Mouse (Mus musculus) lung, postnatal 25 days (tissue): ENCODE measurements around the gene Usp29.

Experiments used
- DNase-seq: peaks from one replicate; pipeline ENCODE4 v3.0.0; 2022; ENCODE audit warnings: low spot score

The Usp29 gene

DNA sequence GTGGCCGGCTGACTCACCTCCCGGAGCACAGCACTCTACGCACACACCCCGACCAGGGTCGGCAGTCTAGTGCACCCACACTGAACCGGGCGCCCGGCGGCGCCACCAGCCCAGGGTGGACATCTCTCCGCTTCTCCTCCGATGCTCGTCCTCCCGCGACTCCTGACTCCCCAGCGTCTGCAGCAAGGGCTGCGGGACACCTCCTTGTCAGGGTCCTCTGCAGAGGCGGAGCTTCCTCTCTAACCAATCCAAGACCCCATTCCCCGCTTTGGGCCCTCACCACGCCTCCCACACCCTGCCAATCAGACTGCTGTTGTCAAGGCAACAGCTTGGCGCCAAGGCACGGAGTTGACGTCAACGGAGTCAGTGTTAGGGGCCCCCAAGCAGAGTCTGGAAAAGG lies at the start of gene Usp29, which contains the start of gene Peg3:
Gene Usp29 (plus strand): TSS at position 338 of the 400 bp plus-strand sequence.
Gene Peg3 (minus strand): TSS at position 191 of the 400 bp plus-strand sequence.
- peak; percentile 71 for DNase-seq

DNA sequence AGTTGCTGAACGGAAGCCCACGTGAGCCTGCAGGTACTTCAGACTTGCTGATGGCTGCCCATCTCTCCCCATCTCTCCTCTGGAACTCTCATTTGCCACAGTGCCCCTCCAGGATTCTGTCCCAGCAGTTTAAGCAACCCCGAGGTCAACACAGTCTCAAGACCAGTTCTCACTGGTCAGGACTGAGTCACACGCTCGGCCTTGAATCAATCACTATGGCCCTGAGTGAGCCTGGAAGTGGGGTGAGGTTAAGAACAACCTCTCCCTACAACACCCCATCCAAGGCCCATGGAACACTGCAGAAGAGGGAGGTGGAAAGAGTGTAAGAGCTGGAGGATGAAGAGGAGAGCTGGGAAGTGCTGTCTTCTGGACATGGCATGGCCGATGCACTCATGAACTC lies 44.9 kb upstream of the Usp29 start:
- no peak for DNase-seq

DNA sequence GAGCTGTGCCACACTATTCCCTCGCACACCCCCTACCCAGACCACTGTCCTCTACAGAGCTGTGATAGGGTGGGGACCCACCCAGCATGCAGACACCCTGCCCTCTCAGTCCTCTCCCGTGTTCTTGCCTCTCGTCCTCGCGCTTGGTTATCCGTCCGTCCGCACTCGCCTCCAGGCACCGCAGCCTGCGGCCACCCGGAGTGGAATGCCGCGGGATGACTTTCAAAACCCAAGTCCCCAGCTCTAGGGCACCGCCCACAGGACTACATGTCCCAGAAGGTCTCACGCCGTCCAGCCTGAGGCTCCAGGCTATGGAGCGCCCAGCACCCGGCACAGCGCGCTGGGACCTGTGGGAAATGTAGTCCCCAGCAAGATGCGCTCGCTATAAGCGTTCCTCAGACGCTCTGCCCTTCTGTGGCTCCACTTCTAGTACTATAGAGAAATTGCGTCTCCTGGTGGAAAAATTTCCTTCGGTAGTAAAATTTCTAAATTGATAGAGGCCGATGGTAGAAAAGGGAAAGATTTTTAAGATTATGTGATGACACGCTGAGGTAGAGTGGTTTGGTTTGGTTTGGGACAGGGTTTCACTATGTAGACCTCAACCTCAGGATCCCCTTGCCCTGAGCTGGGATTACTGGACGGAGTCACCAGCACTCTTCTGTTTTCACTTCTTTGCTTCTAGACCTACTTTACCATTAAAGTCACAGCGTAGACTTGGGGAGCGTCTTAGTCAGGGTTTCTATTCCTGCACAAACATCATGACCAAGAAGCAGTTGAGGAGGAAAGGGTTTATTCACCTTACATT lies 33.9 kb upstream of the Usp29 start, which contains the start of gene Zim1:
Gene Zim1 (minus strand): TSS at position 210 of the 805 bp plus-strand sequence.
- DNase-seq: peak; percentile 77

DNA sequence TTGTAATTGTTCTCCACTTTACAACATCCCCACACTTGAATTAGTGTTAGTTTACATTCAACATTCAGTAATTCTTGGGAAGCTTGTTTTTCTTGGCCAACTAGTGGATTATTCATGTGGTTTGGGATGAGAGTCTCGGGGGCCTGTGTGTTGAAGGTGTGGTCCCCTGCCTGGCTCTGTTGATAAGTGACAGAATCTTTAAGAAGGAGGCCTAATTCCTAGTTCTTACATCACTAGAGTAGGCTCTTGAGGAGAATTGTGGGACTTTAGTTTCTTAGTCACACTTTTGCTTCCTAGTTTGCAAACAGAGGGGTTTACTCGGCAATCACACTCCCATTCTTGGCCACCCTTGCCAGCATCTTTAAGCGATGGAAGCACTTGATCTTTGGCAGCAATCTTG lies 31.1 kb upstream of the Usp29 start:
- DNase-seq: peak; percentile 7

DNA sequence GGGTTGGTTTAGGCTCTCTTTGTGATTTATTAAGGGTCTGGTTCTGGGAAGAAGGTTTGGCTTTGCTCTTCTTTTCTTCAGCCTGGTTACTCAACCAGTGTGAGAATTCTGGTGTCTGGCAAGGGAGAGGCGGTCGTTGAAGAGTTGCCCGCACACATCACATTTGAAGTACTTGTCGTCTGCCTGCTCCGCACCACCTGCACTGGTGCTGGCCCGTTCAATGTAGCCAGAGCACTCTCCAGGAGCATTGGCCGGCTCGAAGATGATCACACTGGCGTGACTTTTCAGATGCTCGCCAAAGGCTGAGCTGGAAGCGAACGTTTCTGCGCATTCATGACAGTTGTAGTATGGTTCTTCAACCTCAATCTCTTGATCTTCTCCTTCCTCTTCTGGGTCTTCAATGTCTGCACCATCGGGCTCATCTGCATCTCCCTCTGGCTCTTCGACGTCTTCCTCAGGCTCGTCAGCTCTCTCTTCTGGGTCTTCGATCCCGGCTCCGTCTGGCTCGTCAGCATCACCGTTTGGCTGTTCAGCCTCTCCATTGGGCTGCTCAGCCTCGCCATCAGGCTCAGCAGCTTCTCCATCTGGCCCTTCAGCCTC lies 22.9 kb upstream of the Usp29 start:
- DNase-seq: no peak

DNA sequence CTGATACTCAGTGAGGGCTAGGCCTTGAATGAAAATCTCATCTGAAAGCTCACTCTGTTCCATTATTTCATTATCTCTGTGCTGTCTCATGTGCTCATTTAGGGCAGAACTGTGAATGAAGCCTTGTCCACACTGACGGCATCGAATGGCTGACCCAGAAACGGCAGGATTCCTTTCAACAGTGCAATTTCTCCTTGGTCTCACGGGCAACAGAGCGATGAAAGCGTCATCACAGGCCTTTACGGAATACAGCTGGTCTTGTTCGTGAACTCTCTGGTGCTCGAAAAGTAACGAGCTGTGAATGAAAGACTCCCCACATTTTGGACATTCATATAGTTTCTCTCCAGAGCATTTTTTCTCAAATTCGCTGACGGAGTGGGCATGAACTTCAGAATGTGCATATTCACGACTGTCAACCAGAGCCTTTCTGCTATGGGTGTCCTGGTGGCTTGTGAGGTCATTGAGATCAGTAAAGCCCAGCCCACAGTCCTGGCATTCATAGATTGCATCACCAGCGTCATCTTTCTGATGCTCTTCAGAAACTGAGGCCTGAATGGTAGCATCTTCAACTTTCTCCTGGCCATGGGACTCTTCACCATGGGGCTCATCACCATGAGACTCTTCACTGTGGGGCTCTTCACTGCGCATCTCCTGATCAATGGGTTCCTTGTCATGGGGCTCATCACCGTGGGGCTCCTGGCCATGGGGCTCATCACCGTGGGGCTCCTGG lies 21.8 kb upstream of the Usp29 start:
- no peak for DNase-seq

DNA sequence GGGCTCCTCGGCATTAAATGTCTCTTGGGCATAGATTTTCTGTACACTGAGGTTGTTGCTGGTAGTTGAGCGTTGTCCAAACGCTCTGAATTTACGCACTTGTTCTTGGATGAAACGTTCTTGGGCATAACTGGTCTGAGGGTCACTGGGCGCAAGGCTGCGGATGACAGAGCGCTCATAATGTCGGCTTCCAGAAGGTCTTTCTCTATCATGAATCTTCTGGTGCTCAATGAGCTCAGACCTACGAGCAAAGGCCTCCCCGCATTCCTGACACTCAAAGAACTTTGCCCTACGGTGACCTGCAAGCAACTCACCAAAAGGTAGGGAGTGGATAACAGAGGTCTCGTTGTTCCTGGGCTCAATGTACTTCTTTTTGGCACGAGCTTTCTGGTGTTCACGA lies 21.0 kb upstream of the Usp29 start:
- DNase-seq: no peak

DNA sequence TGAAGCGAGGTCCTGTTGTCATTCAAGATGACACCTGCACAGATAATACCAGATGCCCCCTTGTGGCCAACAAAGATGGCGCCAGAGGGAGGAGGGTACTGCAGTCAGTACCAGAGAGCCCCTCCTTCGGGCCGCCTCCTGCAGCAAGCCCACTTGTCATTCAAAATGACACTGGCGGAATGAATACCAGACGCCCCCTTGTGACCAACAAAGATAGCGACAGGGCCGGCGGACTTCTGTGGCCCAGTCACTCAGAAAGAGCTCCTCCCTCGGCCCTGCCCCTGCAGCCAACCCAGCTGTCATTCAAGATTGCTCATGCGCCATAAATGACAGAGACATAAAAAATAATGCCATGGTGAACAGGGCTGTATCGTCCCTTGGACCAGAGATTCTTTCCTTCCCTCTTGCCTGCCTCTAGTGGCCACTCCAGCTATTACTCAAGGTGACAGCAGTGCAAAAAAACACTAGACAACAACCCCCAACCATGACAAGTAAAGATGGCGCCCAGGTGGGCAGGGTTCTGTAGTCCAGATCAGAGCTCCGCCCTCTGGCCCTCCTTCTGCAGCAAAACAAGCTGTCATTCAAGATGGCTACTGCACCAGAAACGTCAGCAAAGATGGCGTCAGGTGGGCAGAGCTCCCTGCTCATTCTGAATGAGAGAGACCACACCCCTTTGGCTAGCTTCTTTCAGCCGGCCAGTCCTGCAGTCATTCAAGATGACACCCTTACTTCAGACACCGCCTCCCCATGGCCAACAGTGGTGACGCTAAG lies 2.8 kb upstream of the Usp29 start:
- DNase-seq: peak; percentile 86

DNA sequence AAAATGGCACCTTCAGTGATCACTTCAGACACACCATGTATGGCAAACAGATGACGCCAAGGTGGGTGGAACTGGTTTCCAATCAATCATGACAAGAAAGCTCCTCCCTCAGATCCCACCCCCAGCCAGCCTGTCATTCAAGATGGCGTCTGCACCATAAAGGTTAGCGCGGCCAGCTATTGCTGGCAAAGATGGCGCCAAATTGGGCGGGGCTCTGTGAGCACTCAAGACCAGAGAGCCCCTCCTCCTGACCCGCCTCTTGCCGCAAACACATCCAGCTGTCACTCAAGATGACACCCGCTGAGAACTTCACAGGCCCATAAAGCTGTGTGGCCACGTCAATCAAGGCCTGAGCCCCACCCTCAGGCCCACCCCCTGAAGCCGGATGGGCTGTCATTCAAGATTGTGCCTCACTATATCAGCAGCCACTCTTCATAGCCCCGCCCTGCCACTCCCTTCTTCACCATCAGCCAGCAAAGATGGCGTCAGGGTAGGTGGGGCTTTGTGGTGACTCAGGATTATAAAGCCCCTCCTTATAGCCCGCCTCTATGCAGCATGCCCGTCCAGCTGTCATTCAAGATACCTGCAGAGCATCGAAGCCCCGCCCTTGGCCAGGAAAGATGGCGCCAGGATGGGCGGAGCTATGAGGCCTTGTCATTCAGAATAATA lies 2.0 kb upstream of the Usp29 start:
- peak; percentile 94 for DNase-seq

DNA sequence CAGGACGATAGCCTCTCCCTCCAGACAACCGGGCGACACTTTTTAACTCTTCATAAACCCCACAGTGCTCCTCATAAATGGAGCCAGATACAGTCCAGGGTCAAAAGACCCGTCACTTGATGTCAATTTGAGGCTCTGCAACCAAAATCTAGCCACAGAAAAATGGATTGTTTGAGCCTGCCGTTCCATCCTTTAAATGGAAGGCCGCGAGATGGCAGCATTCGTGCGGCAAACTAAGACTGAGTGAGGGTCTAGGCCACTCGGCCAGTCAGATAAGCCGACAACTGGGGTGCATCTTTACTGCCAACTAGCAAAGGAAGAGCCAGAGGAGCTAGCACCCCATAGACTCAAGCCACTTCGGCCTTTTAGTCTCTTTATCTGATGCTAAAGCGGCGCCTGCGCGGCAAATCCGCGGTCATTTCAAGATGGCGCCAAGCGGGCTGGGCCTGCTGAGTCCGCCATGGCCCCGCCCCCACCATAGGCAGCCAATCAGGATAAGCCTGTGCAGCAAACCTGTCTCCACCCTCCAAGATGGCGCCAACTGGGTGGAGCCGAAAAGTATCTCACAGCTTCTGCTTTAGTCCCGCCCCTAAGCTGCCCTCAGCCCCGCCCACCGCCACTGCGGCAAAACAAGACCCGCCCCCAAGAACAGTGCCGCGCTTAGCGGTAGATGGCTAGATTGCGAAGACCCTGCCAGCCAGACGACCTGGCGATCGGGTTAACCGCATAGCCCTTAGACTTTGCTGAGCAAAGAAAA lies 1.1 kb upstream of the Usp29 start:
- peak; percentile 95 for DNase-seq

DNA sequence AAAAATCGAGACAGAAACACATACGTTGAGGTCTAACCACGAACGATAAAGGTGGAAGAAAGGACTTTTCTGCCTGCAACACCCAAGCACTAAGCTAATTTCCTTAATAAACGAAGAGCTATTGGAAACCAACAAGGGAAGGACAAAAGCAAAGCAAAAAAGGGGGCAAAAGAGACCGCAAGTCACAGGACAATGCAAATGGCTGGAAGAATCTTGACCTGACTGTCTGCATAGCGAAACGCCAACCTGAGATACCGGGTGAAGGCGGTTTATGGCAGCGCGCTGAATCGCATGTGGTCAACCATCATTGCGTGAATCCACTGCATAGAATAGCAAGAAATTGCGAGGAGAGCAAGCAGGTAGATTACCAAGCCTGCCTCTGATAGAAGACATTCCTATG lies 423 bp downstream of the Usp29 start:
- no peak for DNase-seq

DNA sequence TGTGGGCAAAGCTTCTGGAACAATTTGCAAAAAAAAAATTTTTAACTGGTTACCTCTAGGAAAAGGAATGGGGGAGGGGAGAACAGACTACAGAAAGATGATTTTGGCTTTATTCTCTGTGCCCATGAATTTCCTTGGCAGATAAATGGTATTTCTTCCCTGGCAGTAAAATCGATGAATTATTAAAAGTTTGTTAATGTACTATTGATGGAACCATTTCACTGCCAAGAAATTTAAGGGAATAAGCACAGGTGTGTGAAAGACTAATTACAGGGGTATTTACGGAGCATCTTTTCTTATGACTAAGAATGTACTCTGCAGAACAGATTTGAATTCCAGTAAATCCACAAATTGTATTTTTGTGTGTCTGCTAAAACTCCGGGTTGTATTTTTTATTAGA lies 995 bp downstream of the Usp29 start:
- no peak for DNase-seq

DNA sequence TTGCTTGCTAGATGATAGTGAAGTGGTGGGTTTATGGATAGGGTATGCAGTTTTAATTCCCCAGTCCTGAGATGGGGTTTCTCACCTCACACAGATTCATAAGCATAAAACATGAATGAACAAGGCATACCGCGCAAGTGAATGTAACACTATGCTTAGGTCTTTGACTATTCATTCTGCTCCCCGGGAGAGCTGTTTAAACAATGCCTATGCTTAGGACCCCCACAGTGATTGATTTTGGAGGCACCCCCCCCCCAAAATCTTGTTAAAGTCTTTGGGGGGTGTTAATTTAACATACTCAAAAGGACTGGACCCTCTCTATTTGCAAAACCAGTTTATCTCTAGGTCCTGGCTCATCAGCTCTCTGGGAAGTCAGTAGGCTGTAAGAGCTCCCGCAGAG lies 1.6 kb downstream of the Usp29 start:
- DNase-seq: no peak

DNA sequence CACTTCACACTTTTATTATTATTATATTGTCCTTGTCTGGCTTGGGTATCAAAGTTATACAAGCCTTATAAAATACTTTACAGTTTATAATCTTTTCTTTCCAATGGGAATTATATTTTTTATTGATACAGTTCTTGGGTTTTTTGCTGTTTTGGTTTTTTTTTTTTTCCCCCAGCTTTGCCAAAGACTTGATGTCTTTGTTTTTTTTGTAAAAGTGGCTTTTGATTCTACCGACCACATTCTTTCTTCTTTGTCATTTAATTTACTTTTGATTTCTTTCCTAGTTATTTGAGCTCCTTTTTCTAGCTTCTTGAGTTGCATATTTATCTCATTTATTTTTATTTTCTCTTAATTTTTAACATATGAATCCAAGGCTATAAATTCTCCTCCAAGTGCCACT lies 5.7 kb downstream of the Usp29 start:
- DNase-seq: no peak

DNA sequence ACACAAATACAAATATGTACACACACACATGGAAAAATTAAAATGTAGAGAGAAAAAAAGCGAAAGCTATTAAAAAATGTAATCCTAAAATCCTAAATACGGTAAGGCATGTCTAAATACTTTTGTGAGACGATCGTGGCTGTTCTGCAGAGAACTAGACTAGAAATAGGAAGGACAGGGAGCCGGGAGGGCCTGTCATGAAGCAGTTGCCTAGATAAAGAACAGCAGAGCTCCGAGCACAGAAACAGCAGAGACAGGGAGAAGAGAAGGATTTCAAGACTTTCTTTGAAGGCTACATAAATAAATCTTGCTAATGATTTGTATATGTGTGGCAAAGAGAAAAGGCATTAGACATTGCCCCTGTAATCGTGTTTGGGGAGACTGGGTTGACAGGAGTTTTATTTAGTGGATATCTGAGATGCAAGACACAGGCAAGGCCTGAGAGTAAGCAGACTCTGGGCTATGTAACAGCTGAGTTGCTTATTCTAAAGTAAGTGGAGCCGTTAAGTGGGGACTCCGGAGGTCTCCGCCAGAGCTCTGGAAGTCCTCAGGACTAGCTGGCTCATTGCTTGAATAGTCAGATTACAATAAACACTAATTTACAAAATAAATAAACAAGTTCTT lies 14.0 kb downstream of the Usp29 start:
- no peak for DNase-seq

DNA sequence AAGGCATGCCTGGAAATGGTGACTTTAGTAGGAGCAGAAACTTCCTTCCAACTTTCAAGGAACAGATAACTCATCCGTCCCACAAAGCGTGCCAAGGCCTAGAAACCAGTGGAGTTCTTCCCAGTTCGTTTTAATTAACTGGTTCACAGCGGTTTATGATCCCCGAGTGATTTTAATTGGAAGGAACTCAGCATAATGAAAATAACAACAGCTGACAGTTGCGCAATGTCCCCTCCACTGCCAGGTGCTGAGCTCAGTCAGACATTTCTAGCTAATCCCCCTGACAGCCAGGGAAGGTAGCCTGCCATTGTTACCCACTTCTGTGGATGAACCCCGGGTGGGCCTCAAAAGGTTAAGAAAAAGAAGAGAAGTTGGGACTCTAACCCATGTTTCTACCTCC lies 18.8 kb downstream of the Usp29 start:
- no peak for DNase-seq

DNA sequence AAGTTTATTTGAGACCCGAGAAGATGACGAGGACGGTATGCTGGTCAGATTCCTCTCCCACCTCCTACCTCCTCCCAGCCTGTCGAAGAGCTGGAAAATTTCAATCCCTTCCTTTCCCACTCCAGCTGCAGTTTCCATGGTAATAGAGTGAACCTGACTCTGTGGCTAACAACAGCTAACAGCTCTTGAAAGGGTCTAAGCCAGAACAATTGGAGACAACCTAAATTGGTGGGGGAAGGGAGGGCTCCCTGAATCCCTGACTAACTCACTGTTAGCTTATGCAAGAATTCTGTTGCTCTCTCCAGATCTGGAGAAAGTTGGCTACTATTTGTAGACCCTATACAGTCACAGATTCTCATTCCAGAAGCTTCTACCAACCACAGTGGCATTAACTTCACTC lies 23.1 kb downstream of the Usp29 start:
- DNase-seq: no peak

DNA sequence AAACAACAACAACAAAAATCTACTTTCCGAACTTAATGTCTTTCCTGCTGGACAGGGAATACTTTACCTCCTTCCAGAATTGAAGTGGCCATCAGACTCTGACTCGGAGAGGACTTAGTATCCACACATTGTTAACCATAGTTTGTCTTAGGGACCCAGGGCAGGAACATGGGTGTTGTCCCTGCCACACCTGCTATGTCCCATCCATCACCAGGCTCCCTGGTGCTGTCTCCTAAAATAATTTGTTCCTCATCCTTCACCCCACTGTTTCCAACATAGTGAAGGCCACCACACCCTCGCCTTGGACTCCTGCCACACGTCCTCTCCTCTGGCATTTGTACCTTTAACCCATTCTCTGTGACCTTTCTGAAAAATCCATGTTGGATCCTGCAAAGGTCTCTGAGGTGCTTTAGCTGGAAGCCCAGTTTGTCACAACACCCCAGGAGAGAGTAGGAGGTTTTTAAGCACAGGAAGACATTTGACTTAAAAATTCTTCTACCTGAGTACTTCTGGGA lies 26.5 kb downstream of the Usp29 start:
- no peak for DNase-seq

DNA sequence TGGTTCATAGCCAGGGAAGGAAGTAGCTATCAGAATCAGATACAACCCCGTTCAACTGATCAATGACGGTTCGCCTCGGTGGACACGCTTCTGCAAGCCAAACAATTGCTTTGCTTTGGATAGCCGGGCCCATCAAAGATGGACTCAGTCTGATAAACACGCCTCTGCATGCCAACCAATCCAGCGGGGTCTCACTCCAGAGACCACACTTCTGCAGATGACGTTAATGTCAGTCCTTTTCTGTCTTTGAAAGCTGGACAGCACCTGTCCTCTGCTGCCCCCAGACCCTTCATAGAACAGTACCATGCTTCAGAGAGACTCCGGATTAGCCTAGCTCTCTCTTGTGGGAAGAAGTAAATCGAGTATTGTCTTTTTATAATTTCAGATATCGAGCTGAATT lies 29.3 kb downstream of the Usp29 start:
- DNase-seq: no peak

DNA sequence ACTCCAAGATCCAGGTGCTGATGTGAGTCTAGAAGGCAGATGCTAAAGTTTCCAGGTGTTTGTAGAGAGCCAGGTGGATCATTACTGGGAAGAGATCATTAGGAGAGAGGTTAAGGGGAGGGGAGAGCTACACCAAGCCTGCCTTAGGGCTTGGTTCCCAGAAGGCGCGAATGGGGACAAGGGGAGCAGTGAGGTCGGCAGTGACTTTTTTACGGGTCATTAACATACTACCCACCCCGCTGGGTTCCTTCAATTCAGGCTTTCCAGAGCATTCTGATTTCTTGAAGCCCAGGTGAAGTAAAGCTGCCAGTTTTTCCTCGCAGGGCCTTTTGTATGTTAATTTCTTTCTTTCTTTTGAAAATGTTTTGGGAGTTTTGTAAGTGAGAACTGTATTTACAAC lies 29.8 kb downstream of the Usp29 start:
- no peak for DNase-seq
